Mouse (Mus musculus) liver, embryonic 14.5 days (tissue): ENCODE results near the gene Nek7.

ENCODE experiments used
- CTCF ChIP-seq: IDR thresholded peaks from 2 replicates; pipeline ENCODE4 v1.5.1; 2016; ENCODE audit warnings: antibody characterized with exemption, low read depth, control low read depth
- EP300 ChIP-seq: IDR thresholded peaks from 2 replicates; pipeline ENCODE4 v1.6.1; 2016; ENCODE audit warnings: antibody characterized with exemption, low read depth

GRCm38 (mm10) chr1:138449476-138449851 lies 170.5 kb downstream of the Nek7 start:
- TF ChIP-seq CTCF (no peak), EP300 (no peak)
